Mouse (Mus musculus): Measurements from ENCODE around the gene Sox9. TPM values are rescaled to one million over a fixed set of nuclear protein-coding genes. Genes with fewer than 3 reads are reported as not detected.

Sox9 gene
- polyA plus RNA-seq (2012; ENCODE audit: low replicate concordance) = 0.03 TPM in 1 of 2 replicates, not detected in the other

DNA sequence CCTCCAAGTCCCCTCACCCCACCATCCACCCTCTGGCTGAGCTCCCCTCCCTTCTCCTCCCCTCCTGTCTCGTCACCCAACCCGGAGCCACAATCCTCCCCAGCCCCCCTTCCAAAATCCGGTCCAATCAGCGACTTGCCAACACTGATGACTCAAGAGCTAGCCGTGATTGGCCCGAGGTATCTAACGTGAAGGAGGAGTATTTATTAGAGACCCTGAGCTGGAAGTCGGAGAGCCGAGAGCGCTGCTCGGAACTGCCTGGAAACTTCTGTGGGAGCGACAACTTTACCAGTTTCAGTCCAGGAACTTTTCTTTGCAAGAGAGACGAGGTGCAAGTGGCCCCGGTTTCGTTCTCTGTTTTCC lies at the start of gene Sox9:
Sox9 (plus strand) TSS at position 231 of the 363 bp plus-strand sequence.

Data from leukemia stem cell, adult 10-12 weeks (primary cell).